Mouse (Mus musculus): ENCODE data around the gene Tmem132d. TPM values are rescaled to one million over a fixed set of nuclear protein-coding genes. Genes with fewer than 3 reads are reported as not detected.

Tmem132d gene
- polyA plus RNA-seq, 1 experiment from 2014 or later: not detected

GRCm38 (mm10) chr5:127883021-127883420, 549.9 kb downstream of the Tmem132d start:
- no peaks in the 10 kb centered on the region for H3K36me3 ChIP-seq (replicated peaks; ENCODE audit: insufficient read depth, low read length)
- no peak overlapping the region for H3K4me2 ChIP-seq (ENCODE audit: low read depth, low read length)
- H3K27me3 ChIP-seq (ENCODE audit: insufficient read depth, low read length): no peaks in the 10 kb centered on the region
- ATAC-seq: no peak
- DNase-seq: no peak
- no peaks in the 10 kb centered on the region for H3K4me1 ChIP-seq (ENCODE audit: insufficient read depth)
- TF ChIP-seq CTCF (IDR thresholded peaks at IDR 0.05; ENCODE audit: low read depth) (no peak), EP300 (IDR thresholded peaks at IDR 0.05; ENCODE audit: low read depth) (no peak)
- peaks cover 9% of the 10 kb centered on the region; the same call in 1 of the 2 replicates for H3K9me3 ChIP-seq (ENCODE audit: low read length)
- H3K27ac ChIP-seq (ENCODE audit: low read depth): no peak overlapping the region
- no peak overlapping the region for H3K9ac ChIP-seq (replicated peaks)
- H3K4me3 ChIP-seq (ENCODE audit: low read depth, low read length): no peak overlapping the region
- WGBS (ENCODE audit: insufficient replicate concordance): 63% methylated on average over 9 of the region's 10 CpGs

GRCm38 (mm10) chr5:127874461-127874860, 558.4 kb downstream of the Tmem132d start:
- DNase-seq (no peak), ATAC-seq (no peak)
- Histone ChIP-seq H3K4me3 (ENCODE audit: low read depth, low read length) (no peak overlapping the region), H3K9ac (replicated peaks) (no peak overlapping the region), H3K4me1 (ENCODE audit: insufficient read depth) (no peaks in the 10 kb centered on the region), H3K27me3 (ENCODE audit: insufficient read depth, low read length) (no peaks in the 10 kb centered on the region), H3K36me3 (replicated peaks; ENCODE audit: insufficient read depth, low read length) (no peaks in the 10 kb centered on the region), H3K27ac (ENCODE audit: low read depth) (no peak overlapping the region), H3K9me3 (ENCODE audit: low read length) (0 out of 2 replicates have a peak, but pooled peaks cover 3% of the 10 kb centered on the region), H3K4me2 (ENCODE audit: low read depth, low read length) (no peak overlapping the region)
- 75% methylated on average over 6 of the region's 6 CpGs for WGBS (ENCODE audit: insufficient replicate concordance)
- TF ChIP-seq EP300 (IDR thresholded peaks at IDR 0.05; ENCODE audit: low read depth): no peak

- no peaks in the 10 kb centered on the region for H3K27me3 ChIP-seq (ENCODE audit: insufficient read depth, low read length)
- 69% methylated on average over 6 of the region's 6 CpGs for WGBS (ENCODE audit: insufficient replicate concordance)
- TF ChIP-seq EP300 (IDR thresholded peaks at IDR 0.05; ENCODE audit: low read depth): no peak
- no peak for TF ChIP-seq CTCF (IDR thresholded peaks at IDR 0.05; ENCODE audit: low read depth)
- H3K4me1 ChIP-seq (ENCODE audit: insufficient read depth): no peaks in the 10 kb centered on the region
- H3K4me3 ChIP-seq (ENCODE audit: low read depth, low read length): no peak overlapping the region
- H3K36me3 ChIP-seq (replicated peaks; ENCODE audit: insufficient read depth, low read length): no peaks in the 10 kb centered on the region
- DNase-seq (no peak), ATAC-seq (no peak)
- H3K4me2 ChIP-seq (ENCODE audit: low read depth, low read length): no peak overlapping the region
- no peak overlapping the region for H3K9ac ChIP-seq (replicated peaks)
- H3K9me3 ChIP-seq (ENCODE audit: low read length): no peaks in the 10 kb centered on the region
- H3K27ac ChIP-seq (ENCODE audit: low read depth): no peak overlapping the region
Measured at GRCm38 (mm10) chr5:127865157-127865556, 567.7 kb downstream of the Tmem132d start.

GRCm38 (mm10) chr5:127859719-127860118, 573.2 kb downstream of the Tmem132d start:
- Histone ChIP-seq H3K4me2 (ENCODE audit: low read depth, low read length) (no peak overlapping the region), H3K27ac (ENCODE audit: low read depth) (no peak overlapping the region), H3K4me1 (ENCODE audit: insufficient read depth) (no peaks in the 10 kb centered on the region), H3K9me3 (ENCODE audit: low read length) (no peaks in the 10 kb centered on the region), H3K9ac (replicated peaks) (no peak overlapping the region), H3K27me3 (ENCODE audit: insufficient read depth, low read length) (no peaks in the 10 kb centered on the region), H3K36me3 (replicated peaks; ENCODE audit: insufficient read depth, low read length) (no peaks in the 10 kb centered on the region), H3K4me3 (ENCODE audit: low read depth, low read length) (no peak overlapping the region)
- WGBS (ENCODE audit: insufficient replicate concordance): 66% methylated on average over 2 of the region's 2 CpGs
- no peak for ATAC-seq
- DNase-seq: no peak
- TF ChIP-seq EP300 (IDR thresholded peaks at IDR 0.05; ENCODE audit: low read depth): no peak
- TF ChIP-seq CTCF (IDR thresholded peaks at IDR 0.05; ENCODE audit: low read depth): no peak

- ATAC-seq (no peak), DNase-seq (no peak)
- WGBS (ENCODE audit: insufficient replicate concordance): 68% methylated on average over 1 of the region's 1 CpGs
- Histone ChIP-seq H3K4me3 (ENCODE audit: low read depth, low read length) (no peak overlapping the region), H3K27ac (ENCODE audit: low read depth) (no peak overlapping the region), H3K4me1 (ENCODE audit: insufficient read depth) (no peaks in the 10 kb centered on the region), H3K27me3 (ENCODE audit: insufficient read depth, low read length) (no peaks in the 10 kb centered on the region), H3K36me3 (replicated peaks; ENCODE audit: insufficient read depth, low read length) (no peaks in the 10 kb centered on the region), H3K9me3 (ENCODE audit: low read length) (no peaks in the 10 kb centered on the region), H3K9ac (replicated peaks) (no peak overlapping the region), H3K4me2 (ENCODE audit: low read depth, low read length) (no peak overlapping the region)
- TF ChIP-seq EP300 (IDR thresholded peaks at IDR 0.05; ENCODE audit: low read depth) (no peak), CTCF (IDR thresholded peaks at IDR 0.05; ENCODE audit: low read depth) (no peak)
Measured at GRCm38 (mm10) chr5:127852305-127852704, 580.6 kb downstream of the Tmem132d start.

- Histone ChIP-seq H3K9me3 (ENCODE audit: low read length) (no peaks in the 10 kb centered on the region), H3K4me1 (ENCODE audit: insufficient read depth) (no peaks in the 10 kb centered on the region), H3K9ac (replicated peaks) (no peak overlapping the region), H3K27ac (ENCODE audit: low read depth) (no peak overlapping the region), H3K4me3 (ENCODE audit: low read depth, low read length) (no peak overlapping the region), H3K4me2 (ENCODE audit: low read depth, low read length) (no peak overlapping the region), H3K36me3 (replicated peaks; ENCODE audit: insufficient read depth, low read length) (no peaks in the 10 kb centered on the region), H3K27me3 (ENCODE audit: insufficient read depth, low read length) (no peaks in the 10 kb centered on the region)
- WGBS (ENCODE audit: insufficient replicate concordance): 77% methylated on average over 2 of the region's 2 CpGs
- TF ChIP-seq EP300 (IDR thresholded peaks at IDR 0.05; ENCODE audit: low read depth): no peak
- TF ChIP-seq CTCF (IDR thresholded peaks at IDR 0.05; ENCODE audit: low read depth): no peak
- no peak for DNase-seq
- ATAC-seq: no peak
Measured at GRCm38 (mm10) chr5:127831791-127832190, 601.1 kb downstream of the Tmem132d start.

GRCm38 (mm10) chr5:127830831-127831230, 602.0 kb downstream of the Tmem132d start:
- TF ChIP-seq EP300 (IDR thresholded peaks at IDR 0.05; ENCODE audit: low read depth): no peak
- TF ChIP-seq CTCF (IDR thresholded peaks at IDR 0.05; ENCODE audit: low read depth): no peak
- H3K27me3 ChIP-seq (ENCODE audit: insufficient read depth, low read length): no peaks in the 10 kb centered on the region
- no peak overlapping the region for H3K4me2 ChIP-seq (ENCODE audit: low read depth, low read length)
- no peak overlapping the region for H3K4me3 ChIP-seq (ENCODE audit: low read depth, low read length)
- no peaks in the 10 kb centered on the region for H3K4me1 ChIP-seq (ENCODE audit: insufficient read depth)
- no peak for DNase-seq
- WGBS (ENCODE audit: insufficient replicate concordance): 65% methylated on average over 1 of the region's 1 CpGs
- ATAC-seq: no peak
- no peak overlapping the region for H3K27ac ChIP-seq (ENCODE audit: low read depth)
- H3K36me3 ChIP-seq (replicated peaks; ENCODE audit: insufficient read depth, low read length): no peaks in the 10 kb centered on the region
- H3K9me3 ChIP-seq (ENCODE audit: low read length): no peaks in the 10 kb centered on the region
- H3K9ac ChIP-seq (replicated peaks): no peak overlapping the region
